Mouse (Mus musculus) limb, embryonic 13.5 days (tissue): Measurements from ENCODE around the gene Svop. TPM values are rescaled to one million over a fixed set of nuclear protein-coding genes. Genes with fewer than 3 reads are reported as not detected.
A peak's percentile ranks its signal among the peaks of the same experiment; 100 is the strongest.

Source experiments
- ATAC-seq: fragments of 200-750 bp; cut with Nextera tagmentation; 2 replicates; pipeline ENCODE4 v1.8.0; 2017; ENCODE audit warnings: low read depth, moderate number of reproducible peaks, moderate TSS enrichment; ENCODE audit not compliant: low FRiP score
- H3K27ac ChIP-seq: fragments of 300-500 bp; sonication (generic); 2 replicates; pipeline ENCODE4 v1.5.1; 2015; ENCODE audit warnings: inconsistent platforms, mild to moderate bottlenecking, moderate library complexity
- H3K27me3 ChIP-seq: fragments of 300-500 bp; sonication (generic); 2 replicates; pipeline ENCODE4 v1.6.1; 2015; ENCODE audit warnings: mild to moderate bottlenecking, inconsistent platforms
- H3K36me3 ChIP-seq: fragments of 300-500 bp; sonication (generic); 2 replicates; pipeline ENCODE4 v1.6.1; 2015; ENCODE audit warnings: inconsistent platforms, mild to moderate bottlenecking, moderate library complexity
- H3K4me1 ChIP-seq: fragments of 300-500 bp; sonication (generic); 2 replicates; pipeline ENCODE4 v1.6.1; 2015; ENCODE audit warnings: inconsistent platforms
- H3K4me2 ChIP-seq: fragments of 300-500 bp; sonication (generic); replicated peaks from 2 replicates; pipeline ENCODE4 v1.6.1; 2015; ENCODE audit warnings: inconsistent platforms, mild to moderate bottlenecking, moderate library complexity
- H3K4me3 ChIP-seq: fragments of 300-500 bp; sonication (generic); 2 replicates; pipeline ENCODE4 v1.5.1; 2015; ENCODE audit warnings: moderate library complexity, mild to moderate bottlenecking, inconsistent platforms
- H3K9ac ChIP-seq: fragments of 300-500 bp; sonication (generic); 2 replicates; pipeline ENCODE4 v1.6.1; 2015; ENCODE audit warnings: mild to moderate bottlenecking, inconsistent platforms
- H3K9me3 ChIP-seq: fragments of 300-500 bp; sonication (generic); 2 replicates; pipeline ENCODE4 v1.6.1; 2016; ENCODE audit warnings: inconsistent platforms
- WGBS: fragments of 180-500 bp; shearing (Covaris S2); methylation state at CpG from one replicate; pipeline ENCODE4 v1.1.7; 2015; 5-methylcytosine and 5-hydroxymethylcytosine counted together
- polyA plus RNA-seq: library from polyadenylated mRNA; unstranded; fragments of >200 nt; fragmentation: Nextera tagmentation; extraction: Ambion mirVana; gene quantifications from 2 replicates; pipeline ENCODE4 v1.2.1, GENCODE M21; 2015

Svop gene
- polyA plus RNA-seq, 1 experiment from 2014 or later = 0.05 TPM

DNA sequence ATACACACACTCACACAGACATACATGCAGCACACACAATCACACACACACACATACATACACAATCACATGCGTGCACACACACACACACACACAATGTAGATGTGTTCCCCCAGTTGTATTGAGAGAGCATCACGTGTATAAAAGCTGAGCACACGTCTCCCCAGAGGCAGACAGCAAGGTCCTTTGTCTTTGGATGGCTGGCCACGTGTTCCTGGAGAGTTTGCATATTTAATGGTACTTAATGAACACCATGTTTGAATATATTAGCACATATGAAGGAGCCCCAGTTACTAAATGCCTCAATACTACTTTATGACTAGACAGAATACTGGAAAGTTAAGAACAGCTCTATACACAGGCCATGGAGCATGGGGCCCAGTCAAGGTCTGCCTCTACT, 27.4 kb downstream of the Svop start:
- H3K4me3 ChIP-seq = no peak overlapping the region
- ATAC-seq = no peak
- H3K9me3 ChIP-seq = no peaks in the 10 kb centered on the region
- H3K9ac ChIP-seq = no peak overlapping the region
- H3K27ac ChIP-seq = no peak overlapping the region
- no peaks in the 10 kb centered on the region for H3K27me3 ChIP-seq
- H3K4me2 ChIP-seq = no peak overlapping the region
- 69% methylated on average over 4 of the region's 4 CpGs for WGBS
- no peaks in the 10 kb centered on the region for H3K4me1 ChIP-seq
- H3K36me3 ChIP-seq = no peaks in the 10 kb centered on the region

DNA sequence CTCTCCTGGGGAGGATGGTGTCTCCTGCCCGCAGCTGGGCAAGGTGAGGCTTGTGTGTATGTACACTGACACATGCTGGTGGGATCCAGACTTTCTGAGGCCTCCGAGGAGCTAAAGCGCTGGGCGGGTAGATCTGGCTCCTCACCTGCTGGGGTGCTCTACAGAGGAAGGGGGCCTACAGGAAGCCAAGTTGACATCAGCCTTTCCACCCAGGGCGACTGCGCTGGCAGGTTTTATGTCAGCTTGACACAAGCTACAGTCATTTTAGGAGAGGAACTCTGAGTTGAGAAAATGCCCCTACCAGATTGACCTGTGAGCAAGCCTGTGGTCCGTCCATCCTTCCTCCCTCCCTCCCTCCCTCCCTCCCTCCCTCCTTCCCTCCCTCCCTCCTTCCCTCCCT, 29.7 kb downstream of the Svop start:
- Histone ChIP-seq H3K4me1 (no peaks in the 10 kb centered on the region), H3K9me3 (no peaks in the 10 kb centered on the region), H3K9ac (no peak overlapping the region), H3K4me3 (no peak overlapping the region), H3K36me3 (no peaks in the 10 kb centered on the region), H3K4me2 (no peak overlapping the region), H3K27ac (no peak overlapping the region), H3K27me3 (no peaks in the 10 kb centered on the region)
- ATAC-seq = no peak
- 38% methylated on average over 7 of the region's 7 CpGs for WGBS

DNA sequence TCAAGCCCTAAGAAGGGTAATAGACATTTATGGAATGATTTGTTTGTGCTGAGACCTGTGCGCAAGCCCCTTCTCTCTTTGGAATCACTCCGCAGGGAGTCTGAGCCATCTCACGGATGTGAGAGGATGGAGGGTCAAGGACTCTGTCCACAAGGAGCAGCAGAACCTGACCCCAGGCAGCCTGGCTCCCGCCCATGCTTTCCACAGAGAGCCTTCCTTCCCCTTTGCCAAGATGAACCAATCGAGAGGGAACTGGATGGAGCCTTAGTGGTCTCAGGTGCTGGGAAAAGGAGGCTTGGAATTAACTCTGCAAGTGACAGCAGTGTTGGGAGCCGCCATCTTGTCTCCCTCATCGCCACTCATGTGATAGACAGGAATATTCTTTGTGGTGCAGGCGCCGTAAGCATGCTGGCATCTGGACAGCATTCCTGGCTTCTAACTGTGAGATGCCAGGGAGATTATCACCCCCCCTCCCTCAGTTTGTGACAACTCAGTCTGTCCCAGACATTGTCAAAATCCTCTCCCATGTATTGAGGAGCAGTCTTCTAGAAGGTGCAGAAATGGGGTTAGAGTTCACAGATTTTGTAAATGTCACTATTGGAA, 34.1 kb downstream of the Svop start:
- Histone ChIP-seq H3K27ac (no peak overlapping the region), H3K27me3 (no peaks in the 10 kb centered on the region), H3K9ac (no peak overlapping the region), H3K36me3 (no peaks in the 10 kb centered on the region), H3K4me3 (no peak overlapping the region), H3K4me2 (no peak overlapping the region), H3K9me3 (no peaks in the 10 kb centered on the region), H3K4me1 (peaks cover 4% of the 10 kb centered on the region)
- WGBS = 73% methylated on average over 9 of the region's 9 CpGs
- ATAC-seq = no peak

DNA sequence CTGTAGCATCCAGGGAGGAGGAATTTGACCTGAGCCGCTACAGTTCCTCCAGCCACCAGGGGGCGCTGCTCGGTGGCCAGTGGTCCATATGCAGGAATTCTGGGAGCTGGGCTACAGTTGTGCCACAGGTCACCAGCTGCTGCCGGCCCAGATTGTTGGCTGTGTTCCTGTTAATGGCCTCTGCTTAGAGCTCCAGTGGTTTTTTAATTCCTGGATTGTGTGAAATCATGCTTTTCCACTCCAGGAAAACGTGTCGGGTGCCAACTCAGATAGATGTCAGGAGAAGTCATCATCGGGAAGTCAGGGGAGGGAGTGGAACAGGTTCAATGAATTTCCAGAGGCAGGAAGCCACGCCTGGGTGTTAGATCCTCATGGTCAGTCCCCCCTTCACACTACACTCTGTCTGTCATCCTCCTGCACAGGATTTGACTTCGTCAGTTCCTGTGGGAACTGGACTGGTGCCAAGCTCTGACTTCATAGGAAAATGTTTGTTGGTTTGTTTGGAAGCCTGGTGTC, 39.1 kb downstream of the Svop start:
- Histone ChIP-seq H3K9me3 (no peaks in the 10 kb centered on the region), H3K36me3 (no peaks in the 10 kb centered on the region), H3K4me2 (peak overlapping the region; percentile 43), H3K27me3 (no peaks in the 10 kb centered on the region), H3K27ac (no peak overlapping the region), H3K9ac (no peak overlapping the region), H3K4me3 (peak overlapping the region; percentile 18; the same call in 1 of the 2 replicates), H3K4me1 (peaks cover 10% of the 10 kb centered on the region)
- 26% methylated on average over 9 of the region's 9 CpGs for WGBS
- ATAC-seq = no peak; the same call in 1 of the 2 replicates

DNA sequence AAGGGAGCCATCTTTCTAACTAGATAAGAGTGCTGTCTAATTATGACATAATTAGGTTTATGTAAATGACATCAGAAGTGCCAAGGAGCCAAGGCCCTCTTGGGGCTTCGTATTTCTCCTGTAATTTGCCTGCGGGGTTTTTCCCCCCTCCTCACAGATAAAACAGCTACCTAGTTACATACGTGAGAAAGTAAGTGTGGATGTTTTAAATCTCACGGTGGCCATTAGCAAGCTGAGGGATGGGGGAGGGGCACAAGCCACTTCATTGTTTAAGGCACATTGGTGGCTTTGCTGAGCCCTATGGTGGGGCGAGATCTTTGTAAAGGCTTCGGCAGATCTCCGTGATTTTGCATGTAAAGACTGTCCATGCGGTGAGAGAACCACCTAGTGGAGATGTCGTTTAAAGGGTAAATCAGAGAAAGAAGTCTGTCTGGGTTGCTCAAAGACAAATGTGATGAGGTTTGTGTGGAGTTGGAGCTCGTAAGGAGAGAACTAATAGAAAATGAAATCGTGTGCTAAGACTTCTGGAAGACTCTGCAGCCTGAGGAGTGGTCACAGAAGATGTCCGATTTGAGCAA, 42.5 kb downstream of the Svop start:
- Histone ChIP-seq H3K4me2 (no peak overlapping the region), H3K4me3 (no peak overlapping the region), H3K4me1 (peaks cover 10% of the 10 kb centered on the region), H3K27me3 (no peaks in the 10 kb centered on the region), H3K9me3 (no peaks in the 10 kb centered on the region), H3K27ac (no peak overlapping the region), H3K36me3 (no peaks in the 10 kb centered on the region), H3K9ac (no peak overlapping the region)
- WGBS = 49% methylated on average over 12 of the region's 12 CpGs
- no peak for ATAC-seq

DNA sequence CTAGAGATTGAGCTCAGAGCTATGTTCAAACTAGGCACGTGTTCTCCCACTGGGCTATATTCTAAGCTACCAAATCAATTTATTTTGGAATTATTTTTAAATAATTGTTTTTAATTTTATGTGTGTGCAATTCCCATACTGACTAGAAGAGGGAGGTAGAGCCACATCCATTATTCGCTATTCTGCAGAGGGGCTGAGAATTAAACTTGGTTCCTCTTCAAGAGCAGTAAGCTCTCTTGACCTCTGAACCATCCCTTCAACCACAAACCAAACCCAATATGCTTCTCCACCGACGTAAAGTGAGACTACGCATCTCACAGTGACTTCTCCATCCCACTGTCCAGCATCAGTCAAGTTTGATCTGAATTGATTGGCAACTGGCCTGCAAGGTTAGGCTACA, 44.2 kb downstream of the Svop start:
- Histone ChIP-seq H3K4me2 (no peak overlapping the region), H3K27me3 (0 out of 2 replicates have a peak, but pooled peaks cover 7% of the 10 kb centered on the region), H3K4me3 (no peak overlapping the region), H3K9me3 (no peaks in the 10 kb centered on the region), H3K4me1 (peaks cover 6% of the 10 kb centered on the region), H3K9ac (no peak overlapping the region), H3K36me3 (no peaks in the 10 kb centered on the region), H3K27ac (no peak overlapping the region)
- no peak for ATAC-seq
- 85% methylated on average over 5 of the region's 5 CpGs for WGBS

DNA sequence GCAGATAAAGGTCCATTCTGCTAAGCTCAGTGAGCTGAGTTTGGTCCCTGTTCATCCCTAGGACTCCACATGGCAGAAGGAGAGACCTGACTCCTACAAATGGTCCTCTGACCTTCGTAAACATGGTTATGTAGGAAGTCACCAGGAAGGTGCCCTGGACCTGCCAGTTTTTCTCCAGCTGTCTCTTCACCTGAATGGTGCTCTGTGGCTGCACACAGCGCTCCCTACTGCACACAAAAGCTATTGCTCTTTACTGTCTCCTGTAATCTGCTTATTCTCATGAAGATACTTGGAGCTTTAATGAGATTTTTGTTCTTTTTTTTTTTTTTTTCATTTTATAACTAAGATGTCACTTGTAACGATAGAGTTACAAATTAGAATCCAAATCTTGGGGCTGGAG, 44.8 kb downstream of the Svop start:
- no peak overlapping the region for H3K27ac ChIP-seq
- no peak overlapping the region for H3K4me2 ChIP-seq
- no peak overlapping the region for H3K4me3 ChIP-seq
- no peak for ATAC-seq
- H3K36me3 ChIP-seq = no peaks in the 10 kb centered on the region
- no peaks in the 10 kb centered on the region for H3K9me3 ChIP-seq
- WGBS = 58% methylated on average over 3 of the region's 3 CpGs
- no peak overlapping the region for H3K9ac ChIP-seq
- 0 out of 2 replicates have a peak, but pooled peaks cover 8% of the 10 kb centered on the region for H3K27me3 ChIP-seq
- peaks cover 4% of the 10 kb centered on the region; the same call in 1 of the 2 replicates for H3K4me1 ChIP-seq

DNA sequence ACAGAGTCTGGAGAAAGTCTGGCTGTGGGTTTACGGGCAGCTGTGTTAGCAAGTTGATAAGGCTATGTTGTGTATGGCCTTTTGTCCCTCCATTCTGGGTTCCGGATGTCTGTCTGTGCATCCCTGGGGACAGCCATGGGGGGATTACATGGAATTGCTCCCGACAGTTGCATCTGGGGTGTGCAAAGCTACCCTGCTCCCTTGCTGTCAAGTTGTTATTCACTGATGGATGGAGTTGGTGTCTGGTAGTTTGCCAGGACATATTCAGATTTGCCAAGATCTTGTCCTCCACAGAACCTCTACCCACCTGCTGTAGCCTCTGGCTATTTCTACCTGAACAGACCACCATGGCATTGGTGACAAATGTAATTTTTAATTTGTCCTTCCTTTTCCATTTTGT, 45.2 kb downstream of the Svop start:
- no peak for ATAC-seq
- H3K4me2 ChIP-seq = no peak overlapping the region
- H3K27me3 ChIP-seq = 0 out of 2 replicates have a peak, but pooled peaks cover 8% of the 10 kb centered on the region
- 73% methylated on average over 3 of the region's 3 CpGs for WGBS
- no peaks in the 10 kb centered on the region for H3K9me3 ChIP-seq
- no peak overlapping the region for H3K4me3 ChIP-seq
- H3K9ac ChIP-seq = no peak overlapping the region
- H3K4me1 ChIP-seq = peaks cover 6% of the 10 kb centered on the region; the same call in 1 of the 2 replicates
- no peaks in the 10 kb centered on the region for H3K36me3 ChIP-seq
- no peak overlapping the region for H3K27ac ChIP-seq

DNA sequence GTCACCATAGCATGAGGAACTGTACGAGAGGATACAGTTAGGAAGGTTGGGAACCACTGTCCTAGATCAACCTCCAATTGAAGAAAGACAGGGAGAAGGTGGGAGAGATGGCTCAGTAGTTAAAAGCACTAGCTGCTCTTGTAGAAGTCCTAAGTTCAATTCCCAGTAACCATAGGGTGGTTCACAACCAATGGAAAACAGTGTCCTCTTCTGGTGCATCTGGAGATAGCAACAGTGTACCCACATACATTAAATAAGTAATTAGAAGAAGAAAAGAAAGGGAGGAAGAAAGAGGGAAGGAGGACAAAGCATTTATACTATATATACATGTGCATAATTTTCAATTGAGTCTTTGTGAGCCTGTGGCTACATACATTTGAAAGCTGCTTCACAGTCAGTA, 46.2 kb downstream of the Svop start:
- no peak for ATAC-seq
- no peak overlapping the region for H3K27ac ChIP-seq
- H3K9me3 ChIP-seq = no peaks in the 10 kb centered on the region
- no peak overlapping the region for H3K4me3 ChIP-seq
- H3K27me3 ChIP-seq = 0 out of 2 replicates have a peak, but pooled peaks cover 8% of the 10 kb centered on the region
- 69% methylated on average over 1 of the region's 1 CpGs for WGBS
- H3K9ac ChIP-seq = no peak overlapping the region
- no peak overlapping the region for H3K4me2 ChIP-seq
- H3K4me1 ChIP-seq = peaks cover 8% of the 10 kb centered on the region; the same call in 1 of the 2 replicates
- no peaks in the 10 kb centered on the region for H3K36me3 ChIP-seq

DNA sequence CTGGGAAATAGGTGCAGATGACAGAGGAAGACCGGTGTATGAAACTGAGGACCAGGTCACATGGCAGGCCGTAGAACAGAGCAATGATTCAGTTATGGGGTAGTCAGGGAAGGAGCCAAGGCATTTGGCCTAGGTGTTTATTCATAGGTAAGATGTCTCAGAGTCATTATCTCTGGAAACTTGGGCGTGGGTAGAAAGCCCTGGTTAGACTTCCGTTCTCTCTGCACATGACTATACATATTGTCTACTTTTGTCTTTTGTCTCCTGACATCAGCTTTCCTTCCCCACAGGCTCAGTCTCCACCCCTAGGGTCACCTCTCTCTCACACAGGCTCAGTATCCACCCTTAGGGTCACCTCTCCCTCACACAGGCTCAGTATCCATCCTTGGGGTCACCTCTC, 47.6 kb downstream of the Svop start:
- Histone ChIP-seq H3K4me2 (no peak overlapping the region), H3K9ac (no peak overlapping the region), H3K36me3 (no peaks in the 10 kb centered on the region), H3K4me3 (no peak overlapping the region), H3K4me1 (peaks cover 8% of the 10 kb centered on the region; the same call in 1 of the 2 replicates), H3K27me3 (0 out of 2 replicates have a peak, but pooled peaks cover 8% of the 10 kb centered on the region), H3K9me3 (no peaks in the 10 kb centered on the region), H3K27ac (no peak overlapping the region)
- ATAC-seq = no peak
- 85% methylated on average over 4 of the region's 4 CpGs for WGBS

DNA sequence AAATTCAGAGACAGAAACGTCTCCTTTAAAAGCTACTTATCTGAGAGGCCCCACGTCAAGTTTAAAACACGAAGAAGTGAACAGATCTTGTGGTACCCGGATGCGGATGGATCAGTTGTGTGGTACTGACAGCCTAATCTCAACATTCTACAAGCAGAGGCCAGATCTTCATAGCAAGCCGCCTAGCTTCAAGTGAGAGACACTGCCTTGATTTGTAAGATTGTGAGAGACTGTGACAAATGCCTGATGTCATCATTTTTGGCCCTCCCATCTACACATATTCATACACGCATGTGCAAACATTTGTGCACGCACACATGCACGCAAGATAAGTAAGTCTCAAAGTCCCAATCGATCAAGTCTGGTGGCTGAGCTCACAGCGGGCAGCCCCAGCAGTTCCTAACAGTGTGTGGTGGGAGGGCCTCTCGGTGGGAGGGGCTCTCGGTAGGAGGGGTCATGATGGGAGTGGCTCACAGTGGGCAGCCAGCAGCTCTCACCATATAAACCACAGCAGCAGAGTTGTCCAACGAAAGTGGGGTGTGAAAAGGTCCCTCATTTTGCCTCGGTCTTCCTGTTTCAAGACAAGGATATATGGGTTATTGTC, 49.9 kb downstream of the Svop start:
- Histone ChIP-seq H3K9ac (no peak overlapping the region; the same call in 1 of the 2 replicates), H3K4me1 (peaks cover 8% of the 10 kb centered on the region; the same call in 1 of the 2 replicates), H3K36me3 (no peaks in the 10 kb centered on the region), H3K27ac (no peak overlapping the region), H3K9me3 (no peaks in the 10 kb centered on the region), H3K4me3 (no peak overlapping the region), H3K27me3 (0 out of 2 replicates have a peak, but pooled peaks cover 8% of the 10 kb centered on the region), H3K4me2 (peak overlapping the region; percentile 38)
- WGBS = 18% methylated on average over 15 of the region's 15 CpGs
- no peak for ATAC-seq

DNA sequence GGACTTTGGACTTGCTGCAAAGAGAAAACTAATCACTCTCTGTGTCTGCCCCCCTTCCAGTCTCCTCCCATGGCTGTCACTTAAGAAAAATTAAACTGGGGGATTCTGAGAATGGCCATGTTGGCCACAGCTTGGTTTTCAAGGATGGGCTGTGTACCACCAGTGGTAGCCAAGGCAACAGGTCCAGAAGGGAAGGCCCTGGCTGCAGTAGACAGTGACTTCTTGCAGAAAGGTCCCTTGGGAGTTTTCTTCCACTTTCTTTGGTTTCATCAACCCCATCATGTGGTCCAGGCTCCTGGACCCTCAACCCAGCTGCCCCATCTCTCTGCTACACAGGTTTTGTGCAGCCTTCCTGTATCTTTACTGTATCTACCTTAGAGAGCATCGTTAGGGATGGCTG, 50.5 kb downstream of the Svop start:
- Histone ChIP-seq H3K9ac (no peak overlapping the region), H3K9me3 (no peaks in the 10 kb centered on the region), H3K36me3 (no peaks in the 10 kb centered on the region), H3K4me2 (no peak overlapping the region), H3K27ac (no peak overlapping the region), H3K4me1 (peaks cover 8% of the 10 kb centered on the region; the same call in 1 of the 2 replicates), H3K27me3 (0 out of 2 replicates have a peak, but pooled peaks cover 8% of the 10 kb centered on the region), H3K4me3 (no peak overlapping the region)
- WGBS = 65% methylated on average over 1 of the region's 1 CpGs
- no peak for ATAC-seq
